32 mouse cellular contexts compared by ENCODE assay signal in the genomic region with DNA sequence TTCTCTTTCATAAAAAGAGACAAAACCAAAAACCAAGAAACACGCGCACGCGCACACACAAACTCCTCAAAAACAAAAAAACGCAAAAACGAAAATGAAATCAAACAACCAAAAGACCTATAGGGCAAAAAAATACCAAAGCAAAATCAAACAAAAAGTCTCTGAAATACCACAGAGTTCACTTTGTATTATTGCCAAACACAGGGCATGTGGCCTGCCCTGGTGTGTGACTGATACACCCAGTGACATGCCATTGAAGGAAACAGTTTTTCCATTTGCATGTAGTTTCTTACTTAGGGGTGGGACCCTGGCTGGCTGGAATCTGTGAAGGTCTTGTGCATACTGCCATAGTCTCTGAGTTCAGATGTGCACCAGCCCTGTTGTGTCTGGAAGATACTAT.
DNase-seq lines count a peak whose midpoint lies in the region; ATAC-seq and TF ChIP-seq lines count a peak whose summit lies in the region.
"Had no signal": no experiment of that assay in that cellular context is flagged by ENCODE, and none has a peak within 500 bp of the region (broad histone marks: within the 10 kb centered on the region; RNA-seq: fewer than 3 reads in every experiment).

No protein-coding gene starts in this region.

- H3K27me3 ChIP-seq in liver, postnatal 0 days (ENCODE audit: insufficient read depth, low read length) = no peaks in the 10 kb centered on the region
- no peaks in the 10 kb centered on the region for H3K27me3 ChIP-seq in liver, embryonic 11.5 days (replicated peaks; ENCODE audit: control insufficient read depth, insufficient read depth, low read length)
- H3K27me3 ChIP-seq: embryonic facial prominence, embryonic 15.5 days; forebrain, embryonic 13.5 days; limb, embryonic 13.5 days; megakaryocyte, embryonic 14.5 days; midbrain, embryonic 13.5 days had no signal

- WGBS in liver, postnatal 0 days (ENCODE audit: insufficient replicate concordance) = 89% methylated on average over 6 of the region's 6 CpGs
- WGBS in liver, embryonic 11.5 days = 95% methylated on average over 6 of the region's 6 CpGs

- peaks cover 28% of the 10 kb centered on the region for H3K4me1 ChIP-seq in liver, postnatal 0 days (ENCODE audit: insufficient read depth)
- H3K4me1 ChIP-seq in liver, embryonic 11.5 days (replicated peaks; ENCODE audit: control insufficient read depth, insufficient read depth, low read length) = peaks cover 48% of the 10 kb centered on the region

- H3K27ac ChIP-seq in liver, postnatal 0 days (ENCODE audit: low read depth) = peak overlapping the region; percentile 51; the same call in 1 of the 2 replicates
- no peak overlapping the region for H3K27ac ChIP-seq in liver, embryonic 11.5 days (ENCODE audit: low read depth, low read length)
- H3K27ac ChIP-seq: embryonic facial prominence, embryonic 10.5 days; embryonic facial prominence, embryonic 15.5 days; forebrain, embryonic 13.5 days; gastrocnemius, adult 2 months; kidney, postnatal 0 days; left cerebral cortex, adult 2 months; limb, embryonic 13.5 days; liver, embryonic 14.5 days; midbrain, embryonic 13.5 days; stomach, postnatal 0 days had no signal

- no peak overlapping the region for H3K4me2 ChIP-seq in liver, postnatal 0 days (ENCODE audit: low read depth, low read length)
- no peak overlapping the region for H3K4me2 ChIP-seq in liver, embryonic 11.5 days
- H3K4me2 ChIP-seq: embryonic facial prominence, embryonic 15.5 days; forebrain, embryonic 13.5 days; limb, embryonic 13.5 days; lung, embryonic 14.5 days; midbrain, embryonic 13.5 days had no signal

- no peaks in the 10 kb centered on the region for H3K36me3 ChIP-seq in liver, postnatal 0 days (replicated peaks; ENCODE audit: insufficient read depth, low read length)
- no peaks in the 10 kb centered on the region for H3K36me3 ChIP-seq in liver, embryonic 11.5 days (ENCODE audit: control insufficient read depth, insufficient read depth, low read length)
- H3K36me3 ChIP-seq: embryonic facial prominence, embryonic 15.5 days; midbrain, embryonic 13.5 days had no signal

- no peak for TF ChIP-seq CTCF in liver, postnatal 0 days (IDR thresholded peaks at IDR 0.05; ENCODE audit: low read depth)

- no peak for ATAC-seq in liver, postnatal 0 days
- ATAC-seq in liver, embryonic 11.5 days (replicated peaks; ENCODE audit: low FRiP score) = no peak
- ATAC-seq in CD4-positive, CD25-positive, alpha-beta regulatory T cell, adult 4 months = peak; percentile 60
- peak; percentile 62 for ATAC-seq in activated CD4-positive, CD25-positive, alpha-beta regulatory T cell, adult 4 months
- peak; percentile 67 for ATAC-seq in megakaryocyte-erythroid progenitor cell, adult 5-6 weeks (replicated peaks; ENCODE audit: low FRiP score, low TSS enrichment, poor library complexity, severe bottlenecking)
- ATAC-seq: forebrain, embryonic 13.5 days; hindbrain, embryonic 16.5 days; intestine, embryonic 16.5 days; midbrain, embryonic 13.5 days had no signal

- no peaks in the 10 kb centered on the region for H3K9me3 ChIP-seq in liver, postnatal 0 days (ENCODE audit: low read length)
- H3K9me3 ChIP-seq in liver, embryonic 11.5 days (ENCODE audit: control insufficient read depth, low read length) = no peaks in the 10 kb centered on the region
- H3K9me3 ChIP-seq: embryonic facial prominence, embryonic 10.5 days; embryonic facial prominence, embryonic 15.5 days; forebrain, embryonic 13.5 days; limb, embryonic 13.5 days; megakaryocyte, embryonic 14.5 days; midbrain, embryonic 13.5 days had no signal

- H3K9ac ChIP-seq in liver, postnatal 0 days (replicated peaks) = no peak overlapping the region
- no peak overlapping the region for H3K9ac ChIP-seq in liver, embryonic 11.5 days (ENCODE audit: low read depth, low read length)
- H3K9ac ChIP-seq: embryonic facial prominence, embryonic 15.5 days; forebrain, embryonic 13.5 days; limb, embryonic 13.5 days; liver, embryonic 14.5 days; lung, embryonic 14.5 days; midbrain, embryonic 13.5 days had no signal

- DNase-seq in liver, postnatal 0 days = no peak
- no peak for DNase-seq in liver, embryonic 11.5 days (ENCODE audit: low spot score)
- DNase-seq in embryo, embryonic 10.5 days (ENCODE audit: low spot score) = no peak
- DNase-seq in frontal cortex, postnatal 36 days (ENCODE audit: low spot score in 2 of 2) = no peak
- DNase-seq: adrenal gland, adult 2 months; adrenal gland, postnatal 36 days; cerebellum, adult 2 months; cerebellum, postnatal 14 days; gastrocnemius, adult 2 months; gastrocnemius, postnatal 36 days; heart, postnatal 14 days; kidney, adult 8-10 months; lung, embryonic 14.5 days; retina, postnatal 1 day; right cerebral cortex, postnatal 14 days; thymus, adult 18-20 months; thymus, postnatal 36 days had no signal

- H3K4me3 ChIP-seq in liver, postnatal 0 days (ENCODE audit: low read depth, low read length) = no peak overlapping the region
- no peak overlapping the region for H3K4me3 ChIP-seq in liver, embryonic 11.5 days (ENCODE audit: low read depth, low read length)
- H3K4me3 ChIP-seq: embryonic facial prominence, embryonic 10.5 days; embryonic facial prominence, embryonic 15.5 days; forebrain, embryonic 13.5 days; gastrocnemius, adult 2 months; left cerebral cortex, adult 2 months; limb, embryonic 13.5 days; megakaryocyte, embryonic 14.5 days; midbrain, embryonic 13.5 days had no signal

- no peak for TF ChIP-seq EP300 in liver, postnatal 0 days (IDR thresholded peaks at IDR 0.05; ENCODE audit: low read depth)

Comparison
In these comparisons a context has a peak if more than half of its experiments do, and no peak if none do; other contexts are left out.
1. ATAC-seq: peak in CD4-positive, CD25-positive, alpha-beta regulatory T cell, adult 4 months (single experiment), activated CD4-positive, CD25-positive, alpha-beta regulatory T cell, adult 4 months (single experiment) and megakaryocyte-erythroid progenitor cell, adult 5-6 weeks (single experiment); none in liver, postnatal 0 days (single experiment) and liver, embryonic 11.5 days (single experiment).